Mouse (Mus musculus): Measurements from ENCODE around the gene Camk1g.

Gene Camk1g

GRCm38 (mm10) chr1:193301216-193302092 lies 68.6 kb downstream of the Camk1g start:
- DNase-seq (ENCODE audit: low spot score): no peak

GRCm38 (mm10) chr1:193299995-193300394 lies 70.1 kb downstream of the Camk1g start:
- DNase-seq (ENCODE audit: low spot score): no peak

GRCm38 (mm10) chr1:193298141-193298765 lies 71.8 kb downstream of the Camk1g start:
- no peak for DNase-seq (ENCODE audit: low spot score)

Measured in ovary, postnatal 14 days (tissue).